Mouse (Mus musculus): ENCODE data around the gene Ppp1r35. TPM values are rescaled to one million over a fixed set of nuclear protein-coding genes. Genes with fewer than 3 reads are reported as not detected.
A peak's percentile ranks its signal among the peaks of the same experiment; 100 is the strongest.

The Ppp1r35 gene
- polyA plus RNA-seq, 1 experiment from 2014 or later: 39.5 TPM

DNA sequence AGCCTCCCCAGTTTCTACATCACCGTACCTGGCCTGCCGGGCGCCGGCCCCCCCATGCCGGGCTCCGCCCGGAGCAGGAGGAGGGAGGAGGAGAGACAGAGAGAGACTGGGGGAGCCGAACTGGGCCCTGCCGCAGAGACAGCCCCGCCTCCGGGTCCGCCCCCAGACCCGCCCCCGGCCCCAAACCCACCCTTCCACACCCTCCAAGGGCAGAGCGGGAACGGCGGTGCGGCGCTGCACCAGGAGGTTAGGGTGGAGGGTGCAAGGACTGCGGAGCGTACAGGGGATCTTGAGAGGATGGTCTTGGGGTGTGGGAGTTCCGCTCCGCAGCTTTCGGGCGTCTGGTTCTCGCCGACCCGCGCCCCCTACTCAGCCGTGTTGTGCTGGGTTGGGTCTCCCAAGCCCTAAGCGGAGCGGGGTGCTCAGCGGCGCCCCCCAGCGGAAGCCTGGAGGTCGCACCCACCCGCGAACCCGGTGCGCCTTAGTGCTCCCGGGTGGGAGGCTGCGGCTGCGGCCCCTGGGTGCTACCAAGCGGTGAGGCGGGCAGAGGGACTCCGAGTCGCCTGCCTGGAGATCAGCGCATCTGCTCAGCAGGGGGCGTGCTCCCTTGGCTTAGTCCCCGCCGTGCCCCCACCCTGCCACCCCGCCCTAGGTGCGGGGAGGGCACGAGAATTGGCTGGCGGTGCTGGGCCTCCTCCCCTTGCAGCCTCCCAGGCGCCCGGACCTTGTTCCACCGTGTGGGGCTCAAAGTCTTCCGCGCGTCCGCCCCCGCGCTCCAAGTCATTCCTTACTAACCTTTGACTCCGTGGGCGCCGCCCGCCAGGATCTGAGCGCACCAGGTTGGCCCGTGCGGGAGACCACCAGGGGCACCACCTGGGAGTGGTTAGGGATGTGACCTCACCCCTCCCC lies 37.4 kb upstream of the Ppp1r35 start, which contains the start of gene Nyap1:
Nyap1 (minus strand) TSS at position 585 of the 909 bp plus-strand sequence.
- Histone ChIP-seq H3K4me2 (ENCODE audit: low read depth, low read length) (peak within 1 kb of the TSS; percentile 95), H3K27ac (replicated peaks; ENCODE audit: low read depth, low read length) (peak within 1 kb of the TSS; percentile 55), H3K27me3 (replicated peaks; ENCODE audit: control insufficient read depth, insufficient read depth, low read length) (no peaks in the 10 kb centered on the region), H3K9me3 (ENCODE audit: control insufficient read depth, low read length) (no peaks in the 10 kb centered on the region), H3K4me3 (ENCODE audit: low read depth, low read length) (peak within 1 kb of the TSS; percentile 71), H3K36me3 (ENCODE audit: control insufficient read depth, insufficient read depth, low read length) (peaks cover 16% of the 10 kb centered on the region), H3K4me1 (ENCODE audit: control insufficient read depth, insufficient read depth, low read length) (peaks cover 13% of the 10 kb centered on the region), H3K9ac (ENCODE audit: low read depth, low read length) (peak within 1 kb of the TSS; percentile 74)
- DNase-seq (ENCODE audit: low spot score): peak; percentile 89
- WGBS: 2% methylated on average over 23 of the region's 71 CpGs
- ATAC-seq (ENCODE audit: low read depth): peak; percentile 89

DNA sequence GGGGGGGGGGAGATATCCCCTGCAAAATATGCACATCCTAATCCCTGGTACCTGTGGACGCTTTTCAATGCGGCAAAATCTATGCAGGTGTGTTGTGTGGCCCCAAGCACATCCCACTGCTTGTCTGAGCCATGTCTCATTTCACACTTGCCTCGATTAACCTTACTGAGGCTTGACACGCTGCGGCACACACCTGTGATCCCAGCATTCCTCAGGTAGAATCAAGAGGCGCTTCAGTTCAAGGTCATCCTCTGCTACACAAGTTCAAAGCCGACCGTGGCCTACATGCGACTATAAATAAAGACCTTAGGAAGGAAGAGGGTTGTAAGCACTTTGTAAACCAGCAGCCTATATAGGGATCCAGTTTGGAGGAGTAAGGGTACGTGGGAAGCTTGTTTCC lies 36.6 kb upstream of the Ppp1r35 start:
- H3K9ac ChIP-seq (ENCODE audit: low read depth, low read length): peak overlapping the region; percentile 74; the same call in 1 of the 2 replicates
- no peaks in the 10 kb centered on the region for H3K9me3 ChIP-seq (ENCODE audit: control insufficient read depth, low read length)
- H3K27me3 ChIP-seq (replicated peaks; ENCODE audit: control insufficient read depth, insufficient read depth, low read length): no peaks in the 10 kb centered on the region
- H3K4me3 ChIP-seq (ENCODE audit: low read depth, low read length): peak overlapping the region; percentile 71
- WGBS: 56% methylated on average over 10 of the region's 10 CpGs
- H3K36me3 ChIP-seq (ENCODE audit: control insufficient read depth, insufficient read depth, low read length): peaks cover 12% of the 10 kb centered on the region
- peaks cover 13% of the 10 kb centered on the region for H3K4me1 ChIP-seq (ENCODE audit: control insufficient read depth, insufficient read depth, low read length)
- ATAC-seq (ENCODE audit: low read depth) (no peak), DNase-seq (ENCODE audit: low spot score) (no peak)
- no peak overlapping the region for H3K27ac ChIP-seq (replicated peaks; ENCODE audit: low read depth, low read length)
- peak overlapping the region; percentile 95 for H3K4me2 ChIP-seq (ENCODE audit: low read depth, low read length)

DNA sequence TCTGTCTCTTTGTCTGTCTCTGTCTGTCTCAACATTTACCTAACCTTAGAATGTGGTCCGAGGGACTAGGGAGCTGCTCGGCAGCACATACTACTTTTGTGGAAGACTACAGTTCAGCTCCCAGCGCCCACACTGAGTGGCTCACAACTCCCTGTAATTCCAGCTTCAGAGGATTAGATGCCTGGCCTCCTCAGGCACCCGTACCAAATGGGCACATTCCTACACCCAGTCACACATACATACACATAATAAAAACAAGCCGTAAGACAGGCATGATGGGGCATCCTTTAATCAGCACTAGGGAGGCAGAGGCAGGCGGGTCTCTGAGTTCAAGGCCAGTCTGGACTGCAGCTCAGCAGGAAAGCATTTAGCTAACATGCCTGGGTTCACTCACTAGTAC lies 35.8 kb upstream of the Ppp1r35 start:
- ATAC-seq (ENCODE audit: low read depth) (no peak), DNase-seq (ENCODE audit: low spot score) (no peak)
- no peak overlapping the region for H3K27ac ChIP-seq (replicated peaks; ENCODE audit: low read depth, low read length)
- no peak overlapping the region for H3K4me3 ChIP-seq (ENCODE audit: low read depth, low read length)
- H3K27me3 ChIP-seq (replicated peaks; ENCODE audit: control insufficient read depth, insufficient read depth, low read length): no peaks in the 10 kb centered on the region
- no peak overlapping the region for H3K9ac ChIP-seq (ENCODE audit: low read depth, low read length)
- peaks cover 17% of the 10 kb centered on the region for H3K4me1 ChIP-seq (ENCODE audit: control insufficient read depth, insufficient read depth, low read length)
- H3K36me3 ChIP-seq (ENCODE audit: control insufficient read depth, insufficient read depth, low read length): peaks cover 4% of the 10 kb centered on the region
- H3K4me2 ChIP-seq (ENCODE audit: low read depth, low read length): no peak overlapping the region
- 87% methylated on average over 6 of the region's 6 CpGs for WGBS
- H3K9me3 ChIP-seq (ENCODE audit: control insufficient read depth, low read length): no peaks in the 10 kb centered on the region

DNA sequence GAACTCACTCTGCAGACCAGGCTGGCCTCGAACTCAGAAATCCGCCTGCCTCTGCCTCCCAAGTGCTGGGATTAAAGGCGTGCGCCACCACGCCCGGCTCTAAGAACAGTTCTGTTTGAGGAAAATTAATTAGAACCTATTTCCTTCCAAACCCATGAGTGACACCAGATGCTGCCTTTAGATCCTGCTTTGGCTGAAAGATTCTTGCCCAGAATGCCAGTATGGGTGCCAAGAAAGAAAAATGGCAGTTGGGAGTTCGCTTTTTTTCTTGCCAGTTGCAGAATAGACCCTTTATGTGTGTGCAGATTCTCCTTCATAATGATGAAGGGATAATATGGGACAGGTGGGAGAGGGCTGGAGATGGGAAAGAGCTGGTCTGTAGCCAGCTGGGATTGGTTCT lies 34.5 kb upstream of the Ppp1r35 start:
- H3K27ac ChIP-seq (replicated peaks; ENCODE audit: low read depth, low read length): no peak overlapping the region

DNA sequence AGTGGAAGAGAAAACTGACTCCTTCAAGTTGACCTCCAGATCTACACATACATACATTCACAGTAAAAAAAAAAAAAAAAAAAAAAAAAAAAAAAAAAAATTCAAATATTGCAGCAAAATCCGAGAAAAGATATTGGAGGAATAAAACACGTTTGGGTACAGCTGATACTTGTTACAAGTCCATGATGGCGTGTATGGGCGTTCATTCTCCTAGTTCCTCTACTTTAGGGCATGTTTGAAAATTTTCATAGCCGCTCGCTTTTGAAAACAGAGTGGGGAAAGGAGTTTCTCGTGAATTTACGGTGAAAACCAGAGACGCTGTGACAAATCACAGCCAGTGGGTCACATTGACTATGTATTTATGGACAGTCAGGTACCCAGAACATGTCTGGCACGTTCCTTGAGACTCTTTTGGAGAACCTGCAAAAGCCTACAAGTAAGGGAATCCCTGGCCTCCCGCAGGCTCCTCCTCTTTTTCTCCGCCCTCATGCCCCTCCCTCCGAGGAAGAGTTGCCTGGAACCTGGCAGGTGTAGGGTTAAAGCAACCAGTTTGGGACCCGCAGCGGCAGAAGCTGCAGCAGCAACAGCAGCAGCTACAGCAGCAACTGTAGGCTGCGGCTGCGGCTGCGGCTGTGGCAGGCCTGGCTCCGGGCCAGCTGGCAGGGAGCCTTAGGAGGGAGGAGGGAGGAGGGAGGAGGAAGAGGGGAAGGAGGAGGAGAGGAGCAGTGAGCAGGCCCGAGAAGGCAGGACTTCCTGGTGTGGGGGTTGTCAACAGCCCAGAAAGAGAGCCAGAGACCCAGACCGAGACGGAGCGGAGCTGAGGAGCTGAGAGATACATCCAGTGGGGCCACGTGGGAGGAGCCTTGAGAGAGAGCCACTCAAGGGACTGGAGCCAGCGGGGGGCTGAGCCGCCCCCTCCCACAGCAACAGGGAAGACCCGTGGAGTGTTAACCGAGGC lies 33.2 kb upstream of the Ppp1r35 start, which contains the start of gene Tsc22d4:
Tsc22d4 (plus strand) TSS at position 517 of the 958 bp plus-strand sequence.
- Histone ChIP-seq H3K4me1 (ENCODE audit: control insufficient read depth, insufficient read depth, low read length) (peaks cover 27% of the 10 kb centered on the region), H3K4me3 (ENCODE audit: low read depth, low read length) (peak within 1 kb of the TSS; percentile 79), H3K36me3 (ENCODE audit: control insufficient read depth, insufficient read depth, low read length) (peaks cover 9% of the 10 kb centered on the region), H3K4me2 (ENCODE audit: low read depth, low read length) (peak within 1 kb of the TSS; percentile 96), H3K9ac (ENCODE audit: low read depth, low read length) (peak within 1 kb of the TSS; percentile 84), H3K9me3 (ENCODE audit: control insufficient read depth, low read length) (no peaks in the 10 kb centered on the region), H3K27me3 (replicated peaks; ENCODE audit: control insufficient read depth, insufficient read depth, low read length) (no peaks in the 10 kb centered on the region), H3K27ac (replicated peaks; ENCODE audit: low read depth, low read length) (peak within 1 kb of the TSS; percentile 95)
- DNase-seq (ENCODE audit: low spot score) (peak; percentile 98), ATAC-seq (ENCODE audit: low read depth) (peak; percentile 88)
- WGBS: 2% methylated on average over 26 of the region's 28 CpGs

More for the DNA sequence above, 34.5 kb upstream of the Ppp1r35 start:
- Histone ChIP-seq H3K4me1 (ENCODE audit: control insufficient read depth, insufficient read depth, low read length) (peaks cover 28% of the 10 kb centered on the region), H3K36me3 (ENCODE audit: control insufficient read depth, insufficient read depth, low read length) (peaks cover 3% of the 10 kb centered on the region), H3K4me2 (ENCODE audit: low read depth, low read length) (no peak overlapping the region), H3K4me3 (ENCODE audit: low read depth, low read length) (no peak overlapping the region), H3K27me3 (replicated peaks; ENCODE audit: control insufficient read depth, insufficient read depth, low read length) (no peaks in the 10 kb centered on the region), H3K9me3 (ENCODE audit: control insufficient read depth, low read length) (no peaks in the 10 kb centered on the region), H3K9ac (ENCODE audit: low read depth, low read length) (no peak overlapping the region)
- WGBS: 80% methylated on average over 7 of the region's 7 CpGs
- ATAC-seq (ENCODE audit: low read depth): no peak
- DNase-seq (ENCODE audit: low spot score): no peak

DNA sequence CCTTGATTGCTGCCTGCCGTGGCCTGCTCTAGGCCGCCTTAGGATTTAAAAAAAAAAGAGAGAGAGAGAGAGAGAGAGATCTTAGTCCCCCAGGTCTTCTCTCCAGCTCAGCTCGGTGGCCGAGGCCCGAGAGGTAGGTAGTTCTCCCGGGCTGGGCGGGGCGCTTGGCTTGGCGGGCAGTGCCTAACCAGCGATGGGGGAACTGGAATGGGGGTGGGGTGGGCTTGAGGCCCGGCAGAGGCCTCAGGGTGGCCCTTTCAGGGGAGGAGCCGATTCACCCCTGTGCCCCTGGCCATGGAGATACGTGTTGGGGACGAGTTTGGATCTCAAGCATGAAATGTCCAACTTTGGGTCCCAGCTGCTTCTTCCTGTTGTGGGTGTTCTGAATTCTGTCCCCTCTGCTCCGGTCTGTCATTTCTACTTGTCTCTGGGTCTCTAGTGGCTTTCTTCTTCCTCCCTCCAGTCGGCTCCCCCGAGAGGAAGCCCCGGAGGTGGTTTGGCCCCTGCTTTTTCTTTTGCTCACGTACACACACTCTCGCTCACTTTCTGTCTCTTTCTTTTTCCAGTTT lies 32.3 kb upstream of the Ppp1r35 start:
- peak; percentile 84 for DNase-seq (ENCODE audit: low spot score)
- 0% methylated on average over 13 of the region's 20 CpGs for WGBS
- ATAC-seq (ENCODE audit: low read depth): peak; percentile 37; the same call in 1 of the 2 replicates
- Histone ChIP-seq H3K4me1 (ENCODE audit: control insufficient read depth, insufficient read depth, low read length) (peaks cover 27% of the 10 kb centered on the region), H3K4me2 (ENCODE audit: low read depth, low read length) (peak overlapping the region; percentile 96), H3K27me3 (replicated peaks; ENCODE audit: control insufficient read depth, insufficient read depth, low read length) (no peaks in the 10 kb centered on the region), H3K9me3 (ENCODE audit: control insufficient read depth, low read length) (no peaks in the 10 kb centered on the region), H3K36me3 (ENCODE audit: control insufficient read depth, insufficient read depth, low read length) (peaks cover 16% of the 10 kb centered on the region), H3K4me3 (ENCODE audit: low read depth, low read length) (peak overlapping the region; percentile 79), H3K27ac (replicated peaks; ENCODE audit: low read depth, low read length) (peak overlapping the region; percentile 95), H3K9ac (ENCODE audit: low read depth, low read length) (peak overlapping the region; percentile 84)

DNA sequence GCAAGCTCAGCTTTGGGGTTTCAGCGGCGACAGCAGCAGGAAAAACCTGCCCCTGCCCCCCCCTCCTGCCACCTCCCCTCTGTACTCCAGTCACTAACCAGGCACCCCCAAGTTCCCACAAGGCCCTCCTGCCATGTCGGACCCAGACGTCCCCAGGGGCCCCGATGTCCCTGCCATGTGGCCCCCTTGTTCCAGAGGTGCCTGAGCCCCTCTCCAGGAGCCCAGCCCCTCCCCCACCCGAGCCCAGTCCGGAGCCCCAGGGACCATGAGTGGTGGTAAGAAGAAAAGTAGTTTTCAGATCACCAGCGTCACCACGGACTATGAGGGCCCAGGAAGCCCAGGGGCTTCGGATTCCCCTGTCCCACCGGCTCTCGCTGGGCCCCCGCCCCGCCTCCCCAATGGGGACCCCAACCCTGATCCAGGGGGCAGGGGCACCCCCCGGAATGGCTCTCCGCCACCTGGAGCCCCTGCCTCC lies 31.8 kb upstream of the Ppp1r35 start:
- Histone ChIP-seq H3K4me1 (ENCODE audit: control insufficient read depth, insufficient read depth, low read length) (peaks cover 27% of the 10 kb centered on the region), H3K27me3 (replicated peaks; ENCODE audit: control insufficient read depth, insufficient read depth, low read length) (no peaks in the 10 kb centered on the region), H3K4me2 (ENCODE audit: low read depth, low read length) (peak overlapping the region; percentile 96), H3K9ac (ENCODE audit: low read depth, low read length) (peak overlapping the region; percentile 84), H3K4me3 (ENCODE audit: low read depth, low read length) (peak overlapping the region; percentile 79), H3K36me3 (ENCODE audit: control insufficient read depth, insufficient read depth, low read length) (peaks cover 21% of the 10 kb centered on the region), H3K9me3 (ENCODE audit: control insufficient read depth, low read length) (no peaks in the 10 kb centered on the region), H3K27ac (replicated peaks; ENCODE audit: low read depth, low read length) (peak overlapping the region; percentile 95)
- ATAC-seq (ENCODE audit: low read depth) (no peak), DNase-seq (ENCODE audit: low spot score) (no peak)
- under 1% methylated on average over 14 of the region's 16 CpGs for WGBS

Measured in embryonic facial prominence, embryonic 14.5 days (tissue).